Mouse (Mus musculus) liver, embryonic 11.5 days (tissue): ENCODE data around the gene Bcl3. TPM values are rescaled to one million over a fixed set of nuclear protein-coding genes. Genes with fewer than 3 reads are reported as not detected.

Source experiments
- ATAC-seq: fragments of 200-750 bp; cut with Nextera tagmentation; replicated peaks from 2 replicates; pipeline ENCODE4 v1.8.0; 2017; ENCODE audit warnings: moderate number of reproducible peaks, mild to moderate bottlenecking, moderate TSS enrichment, moderate library complexity; ENCODE audit not compliant: low FRiP score
- DNase-seq: peaks from one replicate; pipeline ENCODE4 v3.0.0-alpha.2; 2017; ENCODE audit warnings: low spot score
- H3K27ac ChIP-seq: fragments of 300-500 bp; sonication (generic); 2 replicates; pipeline ENCODE4 v1.5.1; 2014; ENCODE audit warnings: mild to moderate bottlenecking, low read depth, low read length, control low read depth
- H3K27me3 ChIP-seq: fragments of 300-500 bp; sonication (generic); replicated peaks from 2 replicates; pipeline ENCODE4 v1.6.1; 2014; ENCODE audit warnings: low read length, mixed read lengths; ENCODE audit not compliant: control insufficient read depth, insufficient read depth
- H3K36me3 ChIP-seq: fragments of 300-500 bp; sonication (generic); 2 replicates; pipeline ENCODE4 v1.6.1; 2014; ENCODE audit warnings: mild to moderate bottlenecking, low read length, moderate library complexity, mixed read lengths; ENCODE audit not compliant: control insufficient read depth, insufficient read depth
- H3K4me1 ChIP-seq: fragments of 300-500 bp; sonication (generic); replicated peaks from 2 replicates; pipeline ENCODE4 v1.6.1; 2014; ENCODE audit warnings: low read length, mixed read lengths; ENCODE audit not compliant: control insufficient read depth, insufficient read depth
- H3K4me2 ChIP-seq: fragments of 300-500 bp; sonication (generic); 2 replicates; pipeline ENCODE4 v1.6.1; 2014; ENCODE audit warnings: mild to moderate bottlenecking, control low read depth, moderate library complexity
- H3K4me3 ChIP-seq: fragments of 300-500 bp; sonication (generic); 2 replicates; pipeline ENCODE4 v1.5.1; 2014; ENCODE audit warnings: low read depth, low read length, control low read depth
- H3K9ac ChIP-seq: fragments of 300-500 bp; sonication (generic); 2 replicates; pipeline ENCODE4 v1.6.1; 2014; ENCODE audit warnings: low read depth, low read length, control low read depth
- H3K9me3 ChIP-seq: fragments of 300-500 bp; sonication (generic); 2 replicates; pipeline ENCODE4 v1.6.1; 2016; ENCODE audit warnings: low read length, inconsistent platforms, mixed read lengths; ENCODE audit not compliant: control insufficient read depth
- WGBS: fragments of 180-500 bp; shearing (Covaris S2); extraction: QIAGEN DNeasy Blood & Tissue Kit; methylation state at CpG from one replicate; pipeline ENCODE4 v1.1.7; 2014; 5-methylcytosine and 5-hydroxymethylcytosine counted together
- polyA plus RNA-seq: library from polyadenylated mRNA; unstranded; fragments of >200 nt; fragmentation: Nextera tagmentation; extraction: Ambion mirVana; gene quantifications from 2 replicates; pipeline ENCODE4 v1.2.1, GENCODE M21; 2014

Bcl3 gene
- polyA plus RNA-seq, 1 experiment from 2014 or later, result 5.4 TPM

GRCm38 (mm10) chr7:19785874-19786458 is 36.6 kb downstream of the Bcl3 start:
- Histone ChIP-seq H3K9me3 (no peaks in the 10 kb centered on the region), H3K4me3 (no peak overlapping the region), H3K27ac (no peak overlapping the region), H3K9ac (no peak overlapping the region), H3K4me2 (no peak overlapping the region), H3K4me1 (peaks cover 4% of the 10 kb centered on the region; the same call in 1 of the 2 replicates), H3K36me3 (no peaks in the 10 kb centered on the region), H3K27me3 (peaks cover 8% of the 10 kb centered on the region)
- ATAC-seq, result no peak
- no peak for DNase-seq
- WGBS, result 35% methylated on average over 12 of the region's 12 CpGs

GRCm38 (mm10) chr7:19784764-19785535 is 37.6 kb downstream of the Bcl3 start:
- no peak overlapping the region for H3K4me3 ChIP-seq

GRCm38 (mm10) chr7:19783630-19784029 is 38.9 kb downstream of the Bcl3 start:
- H3K9ac ChIP-seq, result no peak overlapping the region
- ATAC-seq (no peak), DNase-seq (no peak)
- no peaks in the 10 kb centered on the region; the same call in 1 of the 2 replicates for H3K36me3 ChIP-seq
- no peaks in the 10 kb centered on the region for H3K9me3 ChIP-seq
- H3K27ac ChIP-seq, result no peak overlapping the region
- no peak overlapping the region for H3K4me2 ChIP-seq
- H3K27me3 ChIP-seq, result peaks cover under 1% of the 10 kb centered on the region; the same call in 1 of the 2 replicates
- H3K4me1 ChIP-seq, result no peaks in the 10 kb centered on the region
- 62% methylated on average over 8 of the region's 8 CpGs for WGBS
- no peak overlapping the region for H3K4me3 ChIP-seq

More at GRCm38 (mm10) chr7:19784764-19785535, 37.6 kb downstream of the Bcl3 start:
- Histone ChIP-seq H3K9ac (no peak overlapping the region), H3K36me3 (no peaks in the 10 kb centered on the region), H3K9me3 (no peaks in the 10 kb centered on the region), H3K27ac (0 out of 2 replicates have a peak overlapping the region, but pooled peaks have one; percentile 39), H3K4me1 (peaks cover 4% of the 10 kb centered on the region; the same call in 1 of the 2 replicates), H3K4me2 (no peak overlapping the region), H3K27me3 (peaks cover 8% of the 10 kb centered on the region)
- peak; percentile 29; the same call in 1 of the 2 replicates for ATAC-seq
- WGBS, result 23% methylated on average over 11 of the region's 11 CpGs
- no peak for DNase-seq

- no peak for ATAC-seq
- WGBS, result 86% methylated on average over 4 of the region's 4 CpGs
- H3K9ac ChIP-seq, result no peak overlapping the region
- H3K27ac ChIP-seq, result no peak overlapping the region
- H3K4me2 ChIP-seq, result no peak overlapping the region
- H3K36me3 ChIP-seq, result no peaks in the 10 kb centered on the region; the same call in 1 of the 2 replicates
- H3K9me3 ChIP-seq, result no peaks in the 10 kb centered on the region
- H3K4me3 ChIP-seq, result no peak overlapping the region
- H3K27me3 ChIP-seq, result no peaks in the 10 kb centered on the region
- H3K4me1 ChIP-seq, result no peaks in the 10 kb centered on the region
- DNase-seq, result no peak
Observed at GRCm38 (mm10) chr7:19782645-19783044, 39.9 kb downstream of the Bcl3 start.

GRCm38 (mm10) chr7:19781741-19782140 is 40.8 kb downstream of the Bcl3 start:
- no peaks in the 10 kb centered on the region for H3K27me3 ChIP-seq
- DNase-seq, result no peak
- WGBS, result 77% methylated on average over 7 of the region's 7 CpGs
- H3K27ac ChIP-seq, result no peak overlapping the region
- H3K36me3 ChIP-seq, result no peaks in the 10 kb centered on the region; the same call in 1 of the 2 replicates
- no peak overlapping the region for H3K9ac ChIP-seq
- no peak for ATAC-seq
- H3K4me1 ChIP-seq, result no peaks in the 10 kb centered on the region
- H3K4me3 ChIP-seq, result no peak overlapping the region
- H3K4me2 ChIP-seq, result no peak overlapping the region
- H3K9me3 ChIP-seq, result no peaks in the 10 kb centered on the region

- H3K9ac ChIP-seq, result no peak overlapping the region
- H3K4me1 ChIP-seq, result no peaks in the 10 kb centered on the region
- DNase-seq, result no peak
- H3K27me3 ChIP-seq, result no peaks in the 10 kb centered on the region
- no peak overlapping the region for H3K4me3 ChIP-seq
- ATAC-seq, result no peak
- WGBS, result 69% methylated on average over 4 of the region's 4 CpGs
- no peaks in the 10 kb centered on the region; the same call in 1 of the 2 replicates for H3K36me3 ChIP-seq
- H3K4me2 ChIP-seq, result no peak overlapping the region
- no peak overlapping the region for H3K27ac ChIP-seq
- H3K9me3 ChIP-seq, result no peaks in the 10 kb centered on the region
Observed at GRCm38 (mm10) chr7:19779903-19780302, 42.7 kb downstream of the Bcl3 start.

- Histone ChIP-seq H3K4me1 (no peaks in the 10 kb centered on the region), H3K36me3 (no peaks in the 10 kb centered on the region; the same call in 1 of the 2 replicates), H3K27ac (no peak overlapping the region), H3K9me3 (no peaks in the 10 kb centered on the region), H3K4me2 (no peak overlapping the region), H3K9ac (no peak overlapping the region), H3K4me3 (no peak overlapping the region), H3K27me3 (no peaks in the 10 kb centered on the region)
- ATAC-seq (no peak), DNase-seq (no peak)
- 78% methylated on average over 8 of the region's 8 CpGs for WGBS
Observed at GRCm38 (mm10) chr7:19778645-19779044, 43.9 kb downstream of the Bcl3 start.

- H3K4me2 ChIP-seq, result no peak overlapping the region
- no peak overlapping the region for H3K4me3 ChIP-seq
- H3K9ac ChIP-seq, result no peak overlapping the region
- H3K27ac ChIP-seq, result no peak overlapping the region
- H3K4me1 ChIP-seq, result no peaks in the 10 kb centered on the region
- H3K27me3 ChIP-seq, result peaks cover 1% of the 10 kb centered on the region
- no peaks in the 10 kb centered on the region for H3K9me3 ChIP-seq
- 81% methylated on average over 11 of the region's 11 CpGs for WGBS
- H3K36me3 ChIP-seq, result no peaks in the 10 kb centered on the region; the same call in 1 of the 2 replicates
- DNase-seq (no peak), ATAC-seq (no peak)
Observed at GRCm38 (mm10) chr7:19777049-19777723, 45.4 kb downstream of the Bcl3 start.
